Mouse (Mus musculus) limb, embryonic 12.5 days (tissue): ENCODE measurements around the gene Sema4a. TPM values are rescaled to one million over a fixed set of nuclear protein-coding genes. Genes with fewer than 3 reads are reported as not detected.

Source experiments
- ATAC-seq: fragments of 200-750 bp; cut with Nextera tagmentation; 2 replicates; pipeline ENCODE4 v1.8.0; 2017; ENCODE audit warnings: low read depth, moderate TSS enrichment; ENCODE audit not compliant: insufficient number of reproducible peaks, insufficient read depth, low FRiP score, low TSS enrichment
- H3K27ac ChIP-seq: fragments of 300-500 bp; sonication (generic); 2 replicates; pipeline ENCODE4 v1.5.1; 2016; ENCODE audit warnings: mild to moderate bottlenecking, moderate library complexity
- H3K27me3 ChIP-seq: fragments of 300-500 bp; sonication (generic); 2 replicates; pipeline ENCODE4 v1.6.1; 2016; ENCODE audit warnings: mild to moderate bottlenecking, moderate library complexity
- H3K36me3 ChIP-seq: fragments of 300-500 bp; sonication (generic); 2 replicates; pipeline ENCODE4 v1.6.1; 2016; ENCODE audit warnings: mild to moderate bottlenecking, moderate library complexity
- H3K4me1 ChIP-seq: fragments of 300-500 bp; sonication (generic); replicated peaks from 2 replicates; pipeline ENCODE4 v1.6.1; 2016
- H3K4me2 ChIP-seq: fragments of 300-500 bp; sonication (generic); 2 replicates; pipeline ENCODE4 v1.6.1; 2016; ENCODE audit warnings: mild to moderate bottlenecking, moderate library complexity
- H3K4me3 ChIP-seq: fragments of 300-500 bp; sonication (generic); replicated peaks from 2 replicates; pipeline ENCODE4 v1.5.1; 2016; ENCODE audit warnings: mild to moderate bottlenecking
- H3K9ac ChIP-seq: fragments of 300-500 bp; sonication (generic); replicated peaks from 2 replicates; pipeline ENCODE4 v1.6.1; 2016; ENCODE audit warnings: mild to moderate bottlenecking, moderate library complexity
- H3K9me3 ChIP-seq: fragments of 300-500 bp; sonication (generic); 2 replicates; pipeline ENCODE4 v1.6.1; 2016; ENCODE audit warnings: mild to moderate bottlenecking, moderate library complexity
- WGBS: fragments of 180-500 bp; shearing (Covaris S2); methylation state at CpG from one replicate; pipeline ENCODE4 v1.1.7; 2016; 5-methylcytosine and 5-hydroxymethylcytosine counted together
- polyA plus RNA-seq: library from polyadenylated mRNA; unstranded; fragments of >200 nt; fragmentation: Nextera tagmentation; extraction: Ambion mirVana; gene quantifications from 2 replicates; pipeline ENCODE4 v1.2.1, GENCODE M21; 2016

Gene Sema4a
- polyA plus RNA-seq, 1 experiment from 2014 or later = 8.3 TPM

- Histone ChIP-seq H3K27ac (0 out of 2 replicates have a peak overlapping the region, but pooled peaks have one; percentile 30), H3K4me3 (no peak overlapping the region), H3K36me3 (no peaks in the 10 kb centered on the region), H3K9me3 (no peaks in the 10 kb centered on the region), H3K4me2 (no peak overlapping the region), H3K4me1 (no peaks in the 10 kb centered on the region), H3K9ac (no peak overlapping the region), H3K27me3 (no peaks in the 10 kb centered on the region)
- no peak for ATAC-seq
- 36% methylated on average over 5 of the region's 5 CpGs for WGBS
Observed at GRCm38 (mm10) chr3:88473020-88473419, 12.0 kb upstream of the Sema4a start.

GRCm38 (mm10) chr3:88470943-88471479 is 10.0 kb upstream of the Sema4a start:
- H3K4me1 ChIP-seq = 0 out of 2 replicates have a peak, but pooled peaks cover 3% of the 10 kb centered on the region
- H3K36me3 ChIP-seq = no peaks in the 10 kb centered on the region
- WGBS = 30% methylated on average over 10 of the region's 10 CpGs
- H3K27ac ChIP-seq = no peak overlapping the region
- H3K4me3 ChIP-seq = no peak overlapping the region
- H3K9ac ChIP-seq = no peak overlapping the region
- 0 out of 2 replicates have a peak, but pooled peaks cover 5% of the 10 kb centered on the region for H3K27me3 ChIP-seq
- no peak overlapping the region for H3K4me2 ChIP-seq
- ATAC-seq = no peak
- H3K9me3 ChIP-seq = no peaks in the 10 kb centered on the region

- 71% methylated on average over 2 of the region's 2 CpGs for WGBS
- H3K4me3 ChIP-seq = no peak overlapping the region
- 0 out of 2 replicates have a peak, but pooled peaks cover 5% of the 10 kb centered on the region for H3K27me3 ChIP-seq
- no peak for ATAC-seq
- H3K4me1 ChIP-seq = 0 out of 2 replicates have a peak, but pooled peaks cover 3% of the 10 kb centered on the region
- no peak overlapping the region for H3K9ac ChIP-seq
- H3K9me3 ChIP-seq = no peaks in the 10 kb centered on the region
- H3K36me3 ChIP-seq = no peaks in the 10 kb centered on the region
- H3K27ac ChIP-seq = no peak overlapping the region
- no peak overlapping the region for H3K4me2 ChIP-seq
Observed at GRCm38 (mm10) chr3:88469466-88469865, 8.5 kb upstream of the Sema4a start.

- ATAC-seq = peak; percentile 91
- Histone ChIP-seq H3K9me3 (no peaks in the 10 kb centered on the region), H3K4me1 (0 out of 2 replicates have a peak, but pooled peaks cover 3% of the 10 kb centered on the region), H3K9ac (no peak overlapping the region), H3K27me3 (peaks cover 9% of the 10 kb centered on the region; the same call in 1 of the 2 replicates), H3K27ac (no peak overlapping the region), H3K4me3 (no peak overlapping the region), H3K4me2 (no peak overlapping the region), H3K36me3 (no peaks in the 10 kb centered on the region)
- 29% methylated on average over 16 of the region's 16 CpGs for WGBS
Observed at GRCm38 (mm10) chr3:88467116-88467824, 6.3 kb upstream of the Sema4a start.

GRCm38 (mm10) chr3:88465127-88465526 is 4.1 kb upstream of the Sema4a start:
- no peaks in the 10 kb centered on the region for H3K9me3 ChIP-seq
- H3K9ac ChIP-seq = no peak overlapping the region
- H3K36me3 ChIP-seq = no peaks in the 10 kb centered on the region
- 81% methylated on average over 2 of the region's 2 CpGs for whole genome bisulfite sequencing
- no peak overlapping the region for H3K4me3 ChIP-seq
- peaks cover 11% of the 10 kb centered on the region for H3K4me1 ChIP-seq
- no peak overlapping the region for H3K4me2 ChIP-seq
- no peak overlapping the region for H3K27ac ChIP-seq
- ATAC-seq = no peak
- peaks cover 24% of the 10 kb centered on the region for H3K27me3 ChIP-seq

GRCm38 (mm10) chr3:88464425-88464824 is 3.4 kb upstream of the Sema4a start:
- ATAC-seq = no peak
- Histone ChIP-seq H3K36me3 (no peaks in the 10 kb centered on the region), H3K4me1 (peaks cover 11% of the 10 kb centered on the region), H3K9me3 (no peaks in the 10 kb centered on the region), H3K4me2 (no peak overlapping the region), H3K4me3 (no peak overlapping the region), H3K27me3 (peaks cover 30% of the 10 kb centered on the region), H3K27ac (no peak overlapping the region), H3K9ac (no peak overlapping the region)
- WGBS = 54% methylated on average over 3 of the region's 3 CpGs

GRCm38 (mm10) chr3:88460029-88460428 is 953 bp downstream of the Sema4a start:
- Histone ChIP-seq H3K9me3 (no peaks in the 10 kb centered on the region), H3K27ac (no peak overlapping the region), H3K36me3 (no peaks in the 10 kb centered on the region), H3K4me1 (peaks cover 28% of the 10 kb centered on the region), H3K4me2 (no peak overlapping the region), H3K4me3 (no peak overlapping the region), H3K27me3 (peaks cover 45% of the 10 kb centered on the region), H3K9ac (no peak overlapping the region)
- ATAC-seq = no peak
- WGBS = 80% methylated on average over 5 of the region's 5 CpGs

- Histone ChIP-seq H3K4me1 (peaks cover 30% of the 10 kb centered on the region), H3K36me3 (no peaks in the 10 kb centered on the region)
Observed at GRCm38 (mm10) chr3:88458778-88459219, 2.2 kb downstream of the Sema4a start.

GRCm38 (mm10) chr3:88456746-88457532 is 4.0 kb downstream of the Sema4a start:
- Histone ChIP-seq H3K27ac (no peak overlapping the region), H3K36me3 (no peaks in the 10 kb centered on the region), H3K4me3 (no peak overlapping the region), H3K9me3 (no peaks in the 10 kb centered on the region), H3K4me1 (peaks cover 30% of the 10 kb centered on the region), H3K27me3 (peaks cover 52% of the 10 kb centered on the region), H3K4me2 (no peak overlapping the region), H3K9ac (no peak overlapping the region)
- no peak for ATAC-seq
- WGBS = 67% methylated on average over 7 of the region's 7 CpGs

More at GRCm38 (mm10) chr3:88458778-88459219, 2.2 kb downstream of the Sema4a start:
- 3% methylated on average over 14 of the region's 14 CpGs for WGBS
- peak overlapping the region; percentile 40 for H3K9ac ChIP-seq
- H3K27ac ChIP-seq = no peak overlapping the region
- no peaks in the 10 kb centered on the region for H3K9me3 ChIP-seq
- peak overlapping the region; percentile 36 for H3K4me3 ChIP-seq
- peak overlapping the region; percentile 58 for H3K4me2 ChIP-seq
- H3K27me3 ChIP-seq = peaks cover 46% of the 10 kb centered on the region
- ATAC-seq = peak; percentile 43; the same call in 1 of the 2 replicates

GRCm38 (mm10) chr3:88456313-88456712 is 4.7 kb downstream of the Sema4a start:
- 85% methylated on average over 8 of the region's 8 CpGs for WGBS
- Histone ChIP-seq H3K9me3 (no peaks in the 10 kb centered on the region), H3K27ac (no peak overlapping the region), H3K4me2 (no peak overlapping the region), H3K27me3 (peaks cover 48% of the 10 kb centered on the region), H3K36me3 (no peaks in the 10 kb centered on the region), H3K4me1 (peaks cover 28% of the 10 kb centered on the region), H3K4me3 (no peak overlapping the region), H3K9ac (no peak overlapping the region)
- ATAC-seq = no peak
